Mouse (Mus musculus): ENCODE measurements around the gene Gpsm3. TPM values are rescaled to one million over a fixed set of nuclear protein-coding genes. Genes with fewer than 3 reads are reported as not detected.

Gene Gpsm3
- total RNA-seq (2021): 1 to 10 TPM; 4.8 to 7.3 TPM
- long read RNA-seq, experiment 1: 0 reads
- long read RNA-seq, experiment 2, partial matches to known transcripts: 1 of 3 reads
- long read RNA-seq, experiment 2, other reads (novel, unspliced or antisense): 1 of 3 reads

DNA sequence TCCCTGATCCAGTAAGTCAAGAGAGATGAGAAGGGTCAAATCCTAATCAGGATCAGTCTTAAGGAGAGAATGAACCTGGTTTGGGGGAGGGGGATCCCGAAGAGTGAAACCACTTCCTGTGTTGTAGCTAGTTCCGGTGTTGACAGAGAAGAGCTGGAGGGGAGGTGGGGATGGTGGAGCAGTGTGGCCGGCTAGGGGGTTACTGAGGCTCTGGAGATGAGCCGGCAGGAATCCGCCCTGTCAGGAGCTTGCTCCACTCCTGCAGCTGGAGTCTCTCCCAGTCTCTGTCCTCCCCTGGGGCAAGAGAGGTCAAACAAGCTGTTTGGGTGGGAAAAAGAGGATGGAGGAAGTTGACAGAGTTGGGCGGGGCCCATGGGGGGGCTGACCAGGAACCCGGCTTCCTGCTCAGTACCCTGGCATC lies at the start of gene Gpsm3:
Gene Gpsm3, plus strand, starts transcription at position 126 of the 421 bp plus-strand sequence.
- DNase-seq (ENCODE audit: low spot score in 2 of 2): no peak

- DNase-seq (ENCODE audit: low spot score in 2 of 2): peak in 1 of 2 experiments; percentile 10
These were observed 46.0 kb upstream of the Gpsm3 start for GRCm38 (mm10) chr17:34543567-34543966.

- peak in 1 of 2 experiments; percentile 8 for DNase-seq (ENCODE audit: low spot score in 2 of 2)
These were observed 42.8 kb upstream of the Gpsm3 start for GRCm38 (mm10) chr17:34546797-34547196.

DNA sequence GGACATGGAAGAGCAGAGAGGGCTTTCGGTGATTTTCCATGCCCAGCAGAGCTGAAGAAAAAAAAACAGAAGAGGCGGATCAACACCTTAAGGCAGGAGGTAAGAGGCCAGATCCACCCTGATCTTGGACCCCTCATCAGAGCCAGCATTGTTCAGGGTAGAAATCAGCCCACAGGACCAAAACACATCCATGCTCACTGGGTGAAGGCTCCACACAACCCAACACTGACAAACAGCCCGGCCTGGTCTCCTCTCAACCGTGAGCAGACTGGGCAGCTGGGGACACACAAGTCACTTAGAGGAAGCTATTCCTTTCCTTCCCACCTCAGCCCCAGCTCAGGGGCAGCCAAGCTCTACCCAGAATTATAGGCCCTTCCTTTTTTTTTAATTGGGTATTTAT lies 42.0 kb upstream of the Gpsm3 start:
- DNase-seq (ENCODE audit: low spot score in 2 of 2): peak in 1 of 2 experiments; percentile 5

DNA sequence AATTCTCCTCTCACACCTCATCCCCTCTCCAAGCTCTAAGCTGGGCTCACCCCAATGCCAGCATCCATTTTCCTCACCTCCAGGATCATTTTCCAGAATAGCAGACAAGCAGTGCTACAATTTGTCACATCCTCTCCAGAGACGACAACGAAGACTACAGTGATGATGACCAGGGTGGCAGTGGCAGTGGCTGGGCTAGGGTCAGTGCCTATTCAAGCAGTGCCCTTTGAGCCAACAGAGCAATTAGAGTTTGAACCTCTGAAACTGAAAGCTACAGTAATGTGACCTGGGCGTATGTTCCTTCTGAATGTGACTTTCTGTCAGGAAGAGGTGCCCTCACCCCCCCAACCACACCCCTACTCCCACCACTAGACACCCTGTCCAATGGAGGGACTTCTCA lies 40.5 kb upstream of the Gpsm3 start:
- peak in 1 of 2 experiments; percentile 11 for DNase-seq (ENCODE audit: low spot score in 2 of 2)

- peak in 1 of 2 experiments; percentile 6 for DNase-seq (ENCODE audit: low spot score in 2 of 2)
These were observed 39.8 kb upstream of the Gpsm3 start for GRCm38 (mm10) chr17:34549843-34550242.

GRCm38 (mm10) chr17:34555483-34555882 lies 34.1 kb upstream of the Gpsm3 start:
- DNase-seq (ENCODE audit: low spot score in 2 of 2): peak; percentile 82 to 86

- no peak for DNase-seq (ENCODE audit: low spot score in 2 of 2)
These were observed 33.2 kb upstream of the Gpsm3 start for GRCm38 (mm10) chr17:34556406-34556805.

DNA sequence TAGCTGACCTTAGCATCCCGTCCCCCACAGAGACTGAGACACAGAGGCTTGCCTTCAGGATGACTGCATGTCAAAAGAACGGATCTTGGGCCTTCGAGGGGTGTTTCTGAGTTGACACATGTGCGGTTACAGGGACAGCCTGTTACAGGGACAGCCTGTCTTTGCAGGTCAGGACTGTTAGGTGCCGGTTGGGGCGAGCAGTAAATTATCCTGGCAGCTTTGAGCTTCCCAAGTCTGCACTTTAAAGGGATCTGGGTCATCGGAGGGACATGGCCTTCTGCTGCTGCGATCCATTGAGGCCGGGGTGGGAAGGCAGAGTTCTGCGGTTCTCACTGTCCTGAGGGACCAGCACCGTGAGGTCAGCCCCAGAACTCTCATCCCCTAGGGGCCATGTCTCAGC lies 32.2 kb upstream of the Gpsm3 start:
- no peak for DNase-seq (ENCODE audit: low spot score in 2 of 2)

- DNase-seq (ENCODE audit: low spot score in 2 of 2): no peak
These were observed 30.5 kb upstream of the Gpsm3 start for GRCm38 (mm10) chr17:34559116-34559515.

GRCm38 (mm10) chr17:34559895-34560294 lies 29.7 kb upstream of the Gpsm3 start:
- no peak for DNase-seq (ENCODE audit: low spot score in 2 of 2)

DNA sequence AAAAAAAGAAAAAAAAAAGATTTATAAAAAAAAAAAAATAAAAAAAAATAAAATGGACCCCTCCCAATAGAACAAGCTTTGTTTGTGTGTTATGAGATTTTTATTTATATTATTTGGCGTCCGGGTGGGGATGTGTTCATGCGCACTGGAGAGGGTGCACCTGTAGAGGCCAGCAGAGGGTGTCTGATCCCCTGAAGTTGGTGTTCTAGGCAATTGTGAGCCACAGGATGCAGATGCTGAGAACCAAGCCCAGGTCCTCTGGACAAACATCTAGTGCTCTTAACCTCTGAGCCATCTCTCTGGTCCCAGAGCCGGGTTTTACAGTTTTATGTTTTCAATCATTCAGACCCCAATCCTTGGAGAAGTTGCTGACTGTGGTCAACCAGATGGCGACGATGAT lies 29.2 kb upstream of the Gpsm3 start:
- no peak for DNase-seq (ENCODE audit: low spot score in 2 of 2)

DNA sequence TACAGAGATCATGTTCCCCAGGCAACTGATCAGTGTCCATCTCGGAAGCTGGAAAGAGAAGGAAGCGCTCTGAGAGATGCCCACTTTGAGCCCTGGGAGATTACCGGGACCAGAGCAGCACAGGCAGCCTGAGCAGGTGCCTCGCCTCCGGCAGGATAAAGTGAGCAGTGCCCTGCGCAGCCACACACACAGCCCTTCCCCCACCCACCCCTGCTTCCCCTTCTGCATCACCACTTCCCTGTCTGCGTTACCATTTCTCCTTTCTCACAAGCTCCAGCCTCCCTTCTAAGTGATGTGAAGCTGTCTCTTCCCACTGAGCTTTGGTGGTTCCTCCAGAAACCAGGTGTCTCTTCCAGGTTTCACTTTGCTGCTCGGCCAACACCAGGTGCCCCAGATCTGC lies 28.4 kb upstream of the Gpsm3 start:
- DNase-seq (ENCODE audit: low spot score in 2 of 2): no peak

- no peak for DNase-seq (ENCODE audit: low spot score in 2 of 2)
These were observed 27.0 kb upstream of the Gpsm3 start for GRCm38 (mm10) chr17:34562595-34562994.

DNA sequence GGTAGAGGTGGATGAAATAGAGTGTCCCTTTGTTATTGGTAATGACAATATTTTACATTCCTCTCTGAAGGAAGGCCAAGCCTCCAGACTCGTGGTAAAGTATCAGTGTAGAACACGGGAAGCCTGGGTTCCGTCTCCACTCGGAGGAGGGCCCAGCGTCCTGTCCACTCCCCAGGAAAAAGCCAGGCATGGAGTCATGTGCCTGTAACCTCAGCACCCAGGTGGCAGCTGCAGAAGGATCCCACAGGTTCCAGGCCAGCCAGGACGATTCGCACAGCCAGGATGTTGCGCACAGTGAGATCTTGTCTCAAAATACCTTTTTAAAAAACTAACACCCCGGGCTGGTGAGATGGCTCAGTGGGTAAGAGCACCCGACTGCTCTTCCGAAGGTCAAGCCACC lies 26.3 kb upstream of the Gpsm3 start:
- DNase-seq (ENCODE audit: low spot score in 2 of 2): no peak

- DNase-seq (ENCODE audit: low spot score in 2 of 2): peak in 1 of 2 experiments; percentile 47
These were observed 25.6 kb upstream of the Gpsm3 start, which contains the start of gene Notch4 for GRCm38 (mm10) chr17:34564003-34564421. Notch4 (plus strand) TSS chr17:34564268.

GRCm38 (mm10) chr17:34564796-34565195 lies 24.8 kb upstream of the Gpsm3 start:
- DNase-seq (ENCODE audit: low spot score in 2 of 2): no peak

DNA sequence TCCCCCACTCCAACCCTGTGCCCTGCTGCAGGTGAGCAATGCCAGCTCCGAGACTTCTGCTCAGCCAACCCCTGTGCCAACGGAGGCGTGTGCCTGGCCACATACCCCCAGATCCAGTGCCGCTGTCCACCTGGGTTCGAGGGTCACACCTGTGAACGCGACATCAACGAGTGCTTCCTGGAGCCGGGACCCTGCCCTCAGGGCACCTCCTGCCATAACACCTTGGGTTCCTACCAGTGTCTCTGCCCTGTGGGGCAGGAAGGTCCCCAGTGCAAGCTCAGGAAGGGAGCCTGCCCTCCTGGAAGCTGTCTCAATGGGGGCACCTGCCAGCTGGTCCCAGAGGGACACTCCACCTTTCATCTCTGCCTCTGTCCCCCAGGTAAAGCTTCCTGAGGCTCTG lies 22.3 kb upstream of the Gpsm3 start:
- no peak for DNase-seq (ENCODE audit: low spot score in 2 of 2)

DNA sequence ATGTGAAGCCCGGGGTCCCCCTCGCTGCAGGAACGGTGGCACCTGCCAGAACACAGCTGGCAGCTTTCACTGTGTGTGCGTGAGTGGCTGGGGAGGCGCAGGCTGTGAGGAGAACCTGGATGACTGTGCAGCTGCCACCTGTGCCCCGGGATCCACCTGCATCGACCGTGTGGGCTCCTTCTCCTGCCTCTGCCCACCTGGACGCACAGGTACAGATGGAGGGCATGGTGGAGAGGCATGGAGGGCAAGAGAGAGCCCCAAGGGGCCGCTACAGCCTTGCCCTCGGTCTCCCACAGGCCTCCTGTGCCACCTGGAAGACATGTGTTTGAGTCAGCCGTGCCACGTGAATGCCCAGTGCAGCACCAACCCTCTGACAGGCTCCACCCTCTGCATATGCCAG lies 21.2 kb upstream of the Gpsm3 start:
- DNase-seq (ENCODE audit: low spot score in 2 of 2): no peak

DNA sequence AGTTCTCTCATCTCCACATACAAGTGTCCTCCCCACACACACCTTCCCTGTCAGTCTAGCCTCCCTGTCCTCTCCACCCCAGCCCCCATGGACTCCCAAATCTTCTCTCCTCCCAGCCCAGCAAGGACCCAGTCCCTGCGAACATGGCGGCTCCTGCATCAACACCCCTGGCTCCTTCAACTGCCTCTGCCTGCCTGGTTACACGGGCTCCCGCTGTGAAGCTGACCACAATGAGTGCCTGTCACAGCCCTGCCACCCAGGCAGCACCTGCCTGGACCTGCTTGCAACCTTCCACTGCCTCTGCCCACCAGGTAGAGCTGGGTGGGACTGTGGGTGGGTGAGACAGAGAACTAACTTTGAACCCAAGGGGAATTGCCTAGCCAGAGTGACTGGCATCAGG lies 19.7 kb upstream of the Gpsm3 start:
- DNase-seq (ENCODE audit: low spot score in 2 of 2): no peak

- no peak for DNase-seq (ENCODE audit: low spot score in 2 of 2)
These were observed 17.7 kb upstream of the Gpsm3 start for GRCm38 (mm10) chr17:34571875-34572274.

GRCm38 (mm10) chr17:34572361-34572760 lies 17.2 kb upstream of the Gpsm3 start:
- no peak for DNase-seq (ENCODE audit: low spot score in 2 of 2)

DNA sequence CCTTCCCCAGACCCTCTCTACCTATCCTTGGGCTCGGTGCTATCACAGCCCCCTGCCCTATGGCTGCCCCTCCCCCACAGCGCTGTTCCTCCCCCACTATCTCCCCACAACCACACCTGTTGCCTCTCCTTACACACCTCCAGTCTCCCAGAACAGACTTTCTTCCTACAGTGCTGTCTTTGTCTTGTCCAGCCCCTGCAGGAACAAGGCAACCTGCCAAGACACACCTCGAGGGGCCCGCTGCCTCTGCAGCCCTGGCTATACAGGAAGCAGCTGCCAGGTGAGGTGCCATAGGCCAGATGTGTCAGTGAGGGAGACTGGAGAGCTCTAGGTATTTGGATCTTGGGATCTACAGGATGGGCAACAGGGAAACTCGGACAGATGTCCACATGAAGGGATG lies 13.0 kb upstream of the Gpsm3 start:
- no peak for DNase-seq (ENCODE audit: low spot score in 2 of 2)

DNA sequence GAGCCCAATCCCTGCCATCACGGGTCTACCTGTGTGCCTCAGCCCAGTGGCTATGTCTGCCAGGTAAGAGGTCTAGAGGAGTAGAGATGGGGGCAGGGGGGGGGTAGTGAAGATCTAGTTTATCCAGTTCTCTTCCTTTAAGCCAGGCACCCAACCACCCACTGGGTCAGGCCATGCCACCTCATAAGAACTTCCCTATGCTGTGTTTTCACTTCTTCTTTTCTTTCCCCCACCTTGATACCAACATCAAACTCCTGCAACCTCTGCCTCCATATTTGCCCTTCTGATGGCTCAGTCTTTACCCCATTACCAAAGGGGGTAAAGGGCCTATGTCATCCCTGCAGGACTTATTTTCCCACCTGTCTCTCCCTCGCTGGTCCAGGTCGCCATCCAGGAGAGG lies 11.5 kb upstream of the Gpsm3 start:
- DNase-seq (ENCODE audit: low spot score in 2 of 2): no peak
